Mouse (Mus musculus): ENCODE measurements around the gene Gm49380. TPM values are rescaled to one million over a fixed set of nuclear protein-coding genes. Genes with fewer than 3 reads are reported as not detected.

Gm49380 gene
- polyA plus RNA-seq, 1 experiment from 2014 or later, result 0.08 TPM

DNA sequence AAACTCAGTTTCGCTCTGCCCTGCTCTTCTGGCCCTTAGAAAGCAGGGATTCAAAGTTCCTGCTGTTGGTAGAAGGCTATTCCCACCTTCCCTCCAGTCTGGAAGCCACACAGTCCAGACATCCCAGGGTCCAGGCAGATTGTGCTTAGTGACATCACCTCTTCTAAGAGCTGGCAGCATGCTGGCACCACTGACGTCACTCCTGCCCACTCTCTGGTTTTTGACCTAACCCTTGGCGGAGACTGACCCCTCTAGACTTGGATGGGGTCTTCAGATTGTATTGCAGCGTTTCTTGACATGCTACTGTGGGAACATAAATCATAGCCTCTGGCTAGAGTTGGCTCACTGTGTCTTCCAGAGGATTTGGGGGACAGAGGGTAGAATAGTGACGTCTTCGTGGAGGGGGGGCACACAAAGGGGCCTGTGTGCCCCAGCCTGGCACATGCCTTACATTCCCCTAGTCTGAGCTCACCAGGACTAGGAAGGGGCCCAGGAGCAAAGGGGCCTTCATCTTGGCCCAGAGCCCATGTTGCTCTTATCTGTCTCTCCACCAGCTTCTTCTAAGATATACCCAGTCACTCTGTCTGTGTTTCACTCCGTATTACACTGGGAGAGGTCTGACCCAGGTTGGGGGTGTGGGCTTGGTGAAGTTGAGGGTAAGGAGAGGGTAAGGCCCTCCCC, 22.6 kb upstream of the Gm49380 start:
- H3K9ac ChIP-seq (replicated peaks; ENCODE audit: low read depth, low read length), result no peak overlapping the region; the same call in 1 of the 2 replicates

DNA sequence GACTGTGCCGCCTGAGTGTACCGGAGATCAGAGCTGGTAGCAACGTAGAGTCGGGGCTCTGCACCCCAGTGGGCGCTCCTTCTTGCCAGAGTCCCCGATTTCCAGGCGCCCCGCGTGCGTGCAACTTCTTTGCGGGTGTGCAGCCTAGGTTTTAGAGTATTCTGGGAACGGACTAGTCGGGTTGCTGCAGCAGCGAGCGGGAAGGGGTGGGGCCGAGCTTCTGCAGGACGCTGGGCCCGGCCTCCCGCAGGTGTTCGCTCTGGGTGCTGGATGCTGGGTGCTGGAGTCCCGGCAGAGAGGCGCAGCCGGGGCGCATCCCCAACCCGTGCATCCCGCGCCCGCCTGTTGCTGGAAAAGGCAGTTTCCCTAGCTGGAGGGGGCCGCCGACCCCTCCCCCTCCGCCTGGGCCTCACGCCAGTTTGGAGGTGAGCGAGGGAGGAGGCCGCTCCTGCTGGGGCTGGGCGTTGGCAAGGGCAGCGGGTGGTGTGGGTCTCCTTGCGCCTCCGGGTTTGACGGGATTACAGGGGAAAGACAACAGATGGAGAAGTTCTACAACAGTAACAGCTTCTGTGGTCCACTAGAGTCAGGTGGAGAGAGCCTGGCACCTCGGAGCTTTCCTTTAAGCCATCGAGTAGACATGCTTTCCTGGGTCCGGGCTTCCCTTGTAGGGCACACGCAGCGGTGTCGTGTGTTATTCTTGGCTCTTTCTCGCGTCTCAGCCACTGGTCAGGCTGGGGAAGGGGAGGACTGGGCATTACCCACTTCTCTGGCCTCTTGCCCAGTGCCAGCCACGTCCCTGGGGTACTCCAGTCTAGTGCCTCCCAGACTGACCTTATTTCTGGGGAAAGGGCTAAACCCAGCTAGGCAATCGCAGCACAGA, 21.8 kb upstream of the Gm49380 start:
- Histone ChIP-seq H3K4me3 (ENCODE audit: low read depth, low read length) (peak overlapping the region; percentile 41), H3K36me3 (ENCODE audit: control insufficient read depth, insufficient read depth, low read length) (no peaks in the 10 kb centered on the region), H3K4me1 (ENCODE audit: control insufficient read depth, insufficient read depth, low read length) (peaks cover 15% of the 10 kb centered on the region), H3K27ac (ENCODE audit: low read depth, low read length) (no peak overlapping the region; the same call in none of the 2 replicates), H3K9ac (replicated peaks; ENCODE audit: low read depth, low read length) (peak overlapping the region; percentile 53), H3K27me3 (ENCODE audit: control insufficient read depth, insufficient read depth, low read length) (peaks cover 29% of the 10 kb centered on the region), H3K9me3 (ENCODE audit: control insufficient read depth, low read length) (no peaks in the 10 kb centered on the region), H3K4me2 (ENCODE audit: low read depth, low read length) (peak overlapping the region; percentile 82)
- WGBS, result 2% methylated on average over 48 of the region's 49 CpGs
- peak; percentile 28 for ATAC-seq (ENCODE audit: low read depth)

More for the DNA sequence above, 22.6 kb upstream of the Gm49380 start:
- WGBS, result 50% methylated on average over 7 of the region's 7 CpGs
- H3K9me3 ChIP-seq (ENCODE audit: control insufficient read depth, low read length), result no peaks in the 10 kb centered on the region
- H3K36me3 ChIP-seq (ENCODE audit: control insufficient read depth, insufficient read depth, low read length), result no peaks in the 10 kb centered on the region
- H3K4me2 ChIP-seq (ENCODE audit: low read depth, low read length), result peak overlapping the region; percentile 82
- ATAC-seq (ENCODE audit: low read depth), result peak; percentile 21; the same call in 1 of the 2 replicates
- H3K27me3 ChIP-seq (ENCODE audit: control insufficient read depth, insufficient read depth, low read length), result peaks cover 29% of the 10 kb centered on the region
- H3K27ac ChIP-seq (ENCODE audit: low read depth, low read length), result no peak overlapping the region; the same call in 1 of the 2 replicates
- H3K4me3 ChIP-seq (ENCODE audit: low read depth, low read length), result peak overlapping the region; percentile 41
- H3K4me1 ChIP-seq (ENCODE audit: control insufficient read depth, insufficient read depth, low read length), result peaks cover 13% of the 10 kb centered on the region

DNA sequence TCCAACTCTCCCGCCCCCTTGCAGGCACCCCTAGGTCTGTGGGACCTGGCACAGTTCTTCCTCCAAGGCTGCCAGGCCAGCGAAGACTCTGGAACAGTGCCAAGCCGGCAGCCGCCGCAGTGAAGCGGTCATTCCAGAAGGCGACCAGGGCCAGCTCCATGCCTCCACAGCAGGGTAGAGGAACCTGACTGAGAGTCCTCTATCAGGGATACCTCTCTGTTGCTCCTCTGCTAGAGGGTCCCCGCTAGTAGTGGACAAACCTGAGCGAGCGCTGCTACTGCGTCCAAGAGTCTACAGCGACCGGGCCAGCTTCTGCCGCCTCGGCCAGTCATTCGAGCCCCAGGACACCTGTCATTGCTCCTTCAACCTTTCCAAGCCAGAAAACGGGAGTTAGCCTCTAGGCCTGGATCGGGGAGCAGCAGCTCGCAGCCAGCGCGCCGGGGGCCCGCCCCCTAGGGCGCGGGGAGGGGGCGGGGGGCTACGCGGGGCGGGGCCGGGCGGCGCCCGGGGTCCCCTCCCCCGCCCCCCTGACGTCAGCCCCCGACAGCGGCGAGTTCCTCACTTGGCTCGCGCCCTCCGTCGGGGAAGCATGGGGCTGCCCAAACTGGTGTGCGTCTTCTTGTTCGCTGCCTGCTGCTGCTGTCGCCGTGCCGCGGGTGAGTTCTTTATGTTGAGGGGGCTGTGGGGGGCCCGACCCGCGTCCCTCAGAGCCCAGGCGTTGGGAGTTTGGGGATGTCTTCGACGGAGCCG, 21.0 kb upstream of the Gm49380 start, which contains the start of gene Mcam:
Gene Mcam, plus strand, starts transcription at position 369 of the 750 bp plus-strand sequence.
- peak within 1 kb of the TSS; percentile 53 for H3K9ac ChIP-seq (replicated peaks; ENCODE audit: low read depth, low read length)
- ATAC-seq (ENCODE audit: low read depth), result peak; percentile 29; the same call in 1 of the 2 replicates
- H3K9me3 ChIP-seq (ENCODE audit: control insufficient read depth, low read length), result no peaks in the 10 kb centered on the region
- peak within 1 kb of the TSS; percentile 12; the same call in 1 of the 2 replicates for H3K27ac ChIP-seq (ENCODE audit: low read depth, low read length)
- peak within 1 kb of the TSS; percentile 41 for H3K4me3 ChIP-seq (ENCODE audit: low read depth, low read length)
- H3K4me1 ChIP-seq (ENCODE audit: control insufficient read depth, insufficient read depth, low read length), result peaks cover 19% of the 10 kb centered on the region
- peak within 1 kb of the TSS; percentile 82 for H3K4me2 ChIP-seq (ENCODE audit: low read depth, low read length)
- H3K36me3 ChIP-seq (ENCODE audit: control insufficient read depth, insufficient read depth, low read length), result no peaks in the 10 kb centered on the region
- WGBS, result 1% methylated on average over 45 of the region's 55 CpGs
- peaks cover 29% of the 10 kb centered on the region for H3K27me3 ChIP-seq (ENCODE audit: control insufficient read depth, insufficient read depth, low read length)

DNA sequence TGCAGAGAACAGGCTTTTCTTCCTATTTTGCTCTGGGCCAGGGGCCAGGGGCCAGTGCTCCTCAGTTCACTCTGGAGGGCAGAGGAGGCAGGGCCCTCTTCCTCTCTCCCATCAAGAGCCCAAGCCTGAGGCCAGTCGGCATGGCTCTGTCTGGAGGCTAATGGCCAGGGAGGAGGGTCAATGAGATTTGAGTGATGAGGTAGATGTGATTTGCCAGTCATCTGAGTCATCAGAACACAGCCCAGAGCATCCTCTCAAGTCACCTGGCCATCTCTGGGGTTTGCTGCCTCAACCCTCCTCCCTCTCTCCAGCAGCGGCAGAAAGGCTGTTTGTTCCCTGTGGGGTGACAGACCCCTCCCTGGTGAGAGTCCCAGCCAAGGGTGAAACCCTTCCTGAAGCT, 20.0 kb upstream of the Gm49380 start:
- no peak for ATAC-seq (ENCODE audit: low read depth)
- Histone ChIP-seq H3K36me3 (ENCODE audit: control insufficient read depth, insufficient read depth, low read length) (no peaks in the 10 kb centered on the region), H3K4me2 (ENCODE audit: low read depth, low read length) (peak overlapping the region; percentile 82; the same call in 1 of the 2 replicates), H3K4me1 (ENCODE audit: control insufficient read depth, insufficient read depth, low read length) (peaks cover 19% of the 10 kb centered on the region), H3K9ac (replicated peaks; ENCODE audit: low read depth, low read length) (no peak overlapping the region), H3K9me3 (ENCODE audit: control insufficient read depth, low read length) (no peaks in the 10 kb centered on the region), H3K27ac (ENCODE audit: low read depth, low read length) (no peak overlapping the region), H3K4me3 (ENCODE audit: low read depth, low read length) (peak overlapping the region; percentile 41; the same call in 1 of the 2 replicates), H3K27me3 (ENCODE audit: control insufficient read depth, insufficient read depth, low read length) (peaks cover 29% of the 10 kb centered on the region)
- 0% methylated on average over 2 of the region's 2 CpGs for WGBS

DNA sequence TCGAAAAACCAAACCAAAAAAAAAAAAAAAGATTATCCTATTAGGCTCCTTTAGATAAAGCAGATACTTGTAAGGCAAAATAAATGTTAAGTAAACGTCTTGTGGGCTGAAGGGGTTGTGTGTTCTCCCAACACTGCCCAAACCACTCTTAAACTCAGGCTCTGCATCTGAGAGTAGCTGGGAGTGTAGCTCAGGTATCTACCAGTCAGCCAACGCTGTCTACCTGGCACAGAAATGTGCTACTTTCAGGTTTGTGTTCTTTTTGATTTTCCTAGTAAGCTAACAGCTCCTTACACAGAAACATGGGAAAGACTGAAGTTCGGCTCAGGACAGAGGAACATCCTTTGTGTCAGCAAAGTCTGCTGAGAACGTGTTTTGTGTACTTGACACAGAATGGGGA, 18.9 kb upstream of the Gm49380 start:
- 68% methylated on average over 5 of the region's 5 CpGs for WGBS
- ATAC-seq (ENCODE audit: low read depth), result no peak
- H3K36me3 ChIP-seq (ENCODE audit: control insufficient read depth, insufficient read depth, low read length), result no peaks in the 10 kb centered on the region
- H3K4me2 ChIP-seq (ENCODE audit: low read depth, low read length), result no peak overlapping the region
- no peak overlapping the region for H3K27ac ChIP-seq (ENCODE audit: low read depth, low read length)
- H3K27me3 ChIP-seq (ENCODE audit: control insufficient read depth, insufficient read depth, low read length), result peaks cover 29% of the 10 kb centered on the region
- H3K9me3 ChIP-seq (ENCODE audit: control insufficient read depth, low read length), result no peaks in the 10 kb centered on the region
- no peak overlapping the region for H3K9ac ChIP-seq (replicated peaks; ENCODE audit: low read depth, low read length)
- H3K4me3 ChIP-seq (ENCODE audit: low read depth, low read length), result no peak overlapping the region
- H3K4me1 ChIP-seq (ENCODE audit: control insufficient read depth, insufficient read depth, low read length), result peaks cover 19% of the 10 kb centered on the region

DNA sequence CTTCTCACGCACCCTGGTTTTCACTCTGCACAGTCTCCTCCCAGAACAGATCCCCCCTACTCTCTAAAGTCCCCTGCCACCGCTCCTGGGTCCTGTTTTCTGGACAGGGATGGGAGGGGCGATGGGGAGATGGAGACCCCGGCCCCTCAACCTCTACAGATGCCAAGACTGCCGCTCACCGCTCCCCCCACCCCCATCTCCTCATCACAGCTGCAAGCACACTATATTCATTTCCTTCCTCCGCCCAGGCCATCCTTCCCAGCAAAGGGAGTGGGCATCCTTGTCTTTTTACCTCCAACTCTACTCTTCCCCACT, 17.9 kb upstream of the Gm49380 start:
- no peak for ATAC-seq (ENCODE audit: low read depth)
- Histone ChIP-seq H3K27me3 (ENCODE audit: control insufficient read depth, insufficient read depth, low read length) (peaks cover 29% of the 10 kb centered on the region), H3K27ac (ENCODE audit: low read depth, low read length) (peak overlapping the region; percentile 34; the same call in 1 of the 2 replicates), H3K4me1 (ENCODE audit: control insufficient read depth, insufficient read depth, low read length) (peaks cover 19% of the 10 kb centered on the region), H3K9ac (replicated peaks; ENCODE audit: low read depth, low read length) (no peak overlapping the region), H3K36me3 (ENCODE audit: control insufficient read depth, insufficient read depth, low read length) (no peaks in the 10 kb centered on the region), H3K4me3 (ENCODE audit: low read depth, low read length) (no peak overlapping the region), H3K9me3 (ENCODE audit: control insufficient read depth, low read length) (no peaks in the 10 kb centered on the region), H3K4me2 (ENCODE audit: low read depth, low read length) (peak overlapping the region; percentile 6; the same call in 1 of the 2 replicates)
- WGBS, result 45% methylated on average over 7 of the region's 7 CpGs

DNA sequence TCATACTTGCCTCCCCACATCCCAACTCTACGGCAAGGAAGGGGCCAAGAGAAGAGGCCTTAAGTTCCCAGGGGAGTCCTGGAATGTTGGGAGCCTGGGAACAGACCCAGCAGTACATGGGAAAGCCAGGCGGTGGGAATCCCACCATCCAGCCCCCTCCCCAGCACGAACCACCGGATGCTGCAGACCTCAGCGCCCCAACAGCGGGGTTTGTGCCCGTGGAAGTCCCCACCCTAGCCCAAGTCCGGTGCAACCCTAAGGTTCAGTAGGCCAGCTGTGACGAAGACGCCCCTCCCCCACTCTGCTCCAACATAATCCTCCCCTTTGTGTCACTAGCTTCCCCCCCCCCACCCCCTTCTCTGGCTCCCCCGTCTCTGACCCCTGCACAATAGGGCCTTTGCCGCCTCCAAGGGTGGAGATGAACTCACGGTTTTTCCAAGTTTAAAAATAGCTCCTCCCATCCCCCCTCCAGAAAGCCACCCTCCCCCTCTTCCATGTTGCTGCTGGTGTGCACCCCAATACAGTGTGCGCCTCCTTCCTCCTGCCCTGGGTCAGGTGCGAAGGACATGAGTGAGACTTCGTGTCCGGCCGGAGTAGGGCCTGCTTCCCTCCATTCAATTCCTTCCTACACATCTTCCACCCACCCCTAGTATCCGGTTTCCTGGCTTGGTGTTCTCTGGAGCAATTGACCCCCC, 17.4 kb upstream of the Gm49380 start:
- ATAC-seq (ENCODE audit: low read depth), result peak; percentile 11; the same call in 1 of the 2 replicates
- H3K4me1 ChIP-seq (ENCODE audit: control insufficient read depth, insufficient read depth, low read length), result peaks cover 19% of the 10 kb centered on the region
- H3K4me2 ChIP-seq (ENCODE audit: low read depth, low read length), result peak overlapping the region; percentile 53
- no peak overlapping the region for H3K4me3 ChIP-seq (ENCODE audit: low read depth, low read length)
- 0 out of 2 replicates have a peak overlapping the region, but pooled peaks have one; percentile 46 for H3K9ac ChIP-seq (replicated peaks; ENCODE audit: low read depth, low read length)
- 16% methylated on average over 19 of the region's 19 CpGs for WGBS
- H3K27me3 ChIP-seq (ENCODE audit: control insufficient read depth, insufficient read depth, low read length), result peaks cover 27% of the 10 kb centered on the region
- no peaks in the 10 kb centered on the region for H3K9me3 ChIP-seq (ENCODE audit: control insufficient read depth, low read length)
- peak overlapping the region; percentile 34 for H3K27ac ChIP-seq (ENCODE audit: low read depth, low read length)
- no peaks in the 10 kb centered on the region for H3K36me3 ChIP-seq (ENCODE audit: control insufficient read depth, insufficient read depth, low read length)

DNA sequence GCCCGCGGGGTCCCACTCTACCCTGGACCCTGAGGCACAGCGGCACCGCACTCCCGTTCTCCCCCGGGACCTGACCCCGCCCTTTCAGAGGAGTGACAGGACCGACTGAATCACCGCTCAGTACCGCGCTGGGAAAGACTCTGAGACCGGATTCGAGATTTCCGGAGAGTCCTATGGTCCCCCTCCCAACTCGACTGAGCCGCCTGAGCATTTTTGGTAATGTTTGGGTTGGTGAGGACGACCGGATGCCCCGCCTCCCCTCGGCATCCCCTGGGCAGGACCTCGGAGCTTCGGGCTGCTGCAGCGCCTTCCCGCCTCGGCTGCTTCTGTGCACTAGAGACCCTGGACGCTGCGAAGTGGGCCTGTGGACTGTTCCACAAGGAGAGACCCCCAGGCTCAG, 16.7 kb upstream of the Gm49380 start:
- WGBS, result 1% methylated on average over 27 of the region's 27 CpGs
- peak; percentile 12; the same call in 1 of the 2 replicates for ATAC-seq (ENCODE audit: low read depth)

More for the DNA sequence above, 16.7 kb upstream of the Gm49380 start:
- Histone ChIP-seq H3K9me3 (ENCODE audit: control insufficient read depth, low read length) (no peaks in the 10 kb centered on the region), H3K4me1 (ENCODE audit: control insufficient read depth, insufficient read depth, low read length) (peaks cover 16% of the 10 kb centered on the region), H3K9ac (replicated peaks; ENCODE audit: low read depth, low read length) (peak overlapping the region; percentile 46), H3K36me3 (ENCODE audit: control insufficient read depth, insufficient read depth, low read length) (no peaks in the 10 kb centered on the region), H3K4me3 (ENCODE audit: low read depth, low read length) (peak overlapping the region; percentile 23), H3K27me3 (ENCODE audit: control insufficient read depth, insufficient read depth, low read length) (peaks cover 22% of the 10 kb centered on the region), H3K27ac (ENCODE audit: low read depth, low read length) (no peak overlapping the region; the same call in none of the 2 replicates), H3K4me2 (ENCODE audit: low read depth, low read length) (peak overlapping the region; percentile 53)
